Mouse (Mus musculus) regulatory T cell (primary cell): ENCODE measurements around the gene Scube1.

Source experiments
- in situ Hi-C: fragments of 300-600 bp; cut with MboI, MseI; formaldehyde crosslinking; loops from one replicate; pipeline ENCODE4 v1.15.1; 2025; ENCODE audit warnings: high pct_unique_total_duplicates

Gene Scube1

GRCm38 (mm10) chr15:83596833-83597232 is 128.0 kb downstream of the Scube1 start:
- in situ Hi-C loops = no loop called here

GRCm38 (mm10) chr15:83595364-83595711 is 129.5 kb downstream of the Scube1 start:
- in situ Hi-C loops = no loop called here

- in situ Hi-C loops = loop anchor here (5.0 kb wide), 1 partner anchor 77 kb away; no protein-coding TSS in a partner anchor
These were observed 130.1 kb downstream of the Scube1 start, which contains the start of gene Ttll12 for GRCm38 (mm10) chr15:83594513-83595363. Ttll12 (minus strand) TSS chr15:83595157.

- in situ Hi-C loops = loop anchor here (5.0 kb wide), 1 partner anchor 77 kb away; no protein-coding TSS in a partner anchor
These were observed 130.9 kb downstream of the Scube1 start for GRCm38 (mm10) chr15:83593702-83594512.

GRCm38 (mm10) chr15:83593189-83593585 is 131.6 kb downstream of the Scube1 start:
- in situ Hi-C loops = loop anchor here (5.0 kb wide), 1 partner anchor 76 kb away; no protein-coding TSS in a partner anchor

GRCm38 (mm10) chr15:83592260-83593188 is 132.3 kb downstream of the Scube1 start:
- in situ Hi-C loops = loop anchor here (5.0 kb wide), 1 partner anchor 75 kb away; no protein-coding TSS in a partner anchor

GRCm38 (mm10) chr15:83591758-83592157 is 133.1 kb downstream of the Scube1 start:
- in situ Hi-C loops = loop anchor here (5.0 kb wide), 1 partner anchor 74 kb away; no protein-coding TSS in a partner anchor

GRCm38 (mm10) chr15:83590841-83591240 is 134.0 kb downstream of the Scube1 start:
- in situ Hi-C loops = loop anchor here (5.0 kb wide), 1 partner anchor 74 kb away; no protein-coding TSS in a partner anchor

GRCm38 (mm10) chr15:83584741-83585220 is 140.0 kb downstream of the Scube1 start:
- in situ Hi-C loops = no loop called here

- in situ Hi-C loops = no loop called here
These were observed 141.2 kb downstream of the Scube1 start for GRCm38 (mm10) chr15:83583419-83584156.

GRCm38 (mm10) chr15:83582931-83583330 is 141.9 kb downstream of the Scube1 start:
- in situ Hi-C loops = no loop called here

GRCm38 (mm10) chr15:83576651-83577050 is 148.2 kb downstream of the Scube1 start:
- in situ Hi-C loops = no loop called here

GRCm38 (mm10) chr15:83575543-83575942 is 149.3 kb downstream of the Scube1 start:
- in situ Hi-C loops = no loop called here

- in situ Hi-C loops = no loop called here
These were observed 150.0 kb downstream of the Scube1 start for GRCm38 (mm10) chr15:83574731-83575351.

- in situ Hi-C loops = no loop called here
These were observed 151.2 kb downstream of the Scube1 start for GRCm38 (mm10) chr15:83573606-83574005.

GRCm38 (mm10) chr15:83572132-83572531 is 152.7 kb downstream of the Scube1 start:
- in situ Hi-C loops = no loop called here

- in situ Hi-C loops = no loop called here
These were observed 153.2 kb downstream of the Scube1 start for GRCm38 (mm10) chr15:83571636-83572035.

- in situ Hi-C loops = no loop called here
These were observed 154.2 kb downstream of the Scube1 start for GRCm38 (mm10) chr15:83570641-83571040.

- in situ Hi-C loops = no loop called here
These were observed 155.1 kb downstream of the Scube1 start for GRCm38 (mm10) chr15:83569682-83570081.

GRCm38 (mm10) chr15:83568544-83568943 is 156.3 kb downstream of the Scube1 start:
- in situ Hi-C loops = no loop called here
